17 mouse cellular contexts compared by ENCODE assay signal in genomic region chr2:181391541-181391940, GRCm38 (mm10).
"Had no signal": no experiment of that assay in that cellular context is flagged by ENCODE, and none has a peak within 500 bp of the region (broad histone marks: within the 10 kb centered on the region; RNA-seq: fewer than 3 reads in every experiment).

No protein-coding gene starts in this region.

- H3K4me2 ChIP-seq: lung, embryonic 14.5 days; midbrain, embryonic 12.5 days; neural tube, embryonic 13.5 days; neural tube, embryonic 15.5 days; stomach, embryonic 15.5 days had no signal

- DNase-seq: lung, adult 18-20 months; lung, embryonic 14.5 days; lung, postnatal 10 days; midbrain, embryonic 14.5 days; retina, postnatal 1 day; right cerebral cortex, adult 18-20 months; right cerebral cortex, postnatal 25 days; right cerebral cortex, postnatal 4 days; thymus, adult 2 months; thymus, postnatal 25 days; thymus, postnatal 4 days had no signal

- H3K4me1 ChIP-seq: midbrain, embryonic 12.5 days; neural tube, embryonic 13.5 days; neural tube, embryonic 15.5 days; stomach, embryonic 15.5 days had no signal

- H3K9me3 ChIP-seq: midbrain, embryonic 12.5 days; neural tube, embryonic 13.5 days; neural tube, embryonic 15.5 days; stomach, embryonic 15.5 days had no signal

- H3K27me3 ChIP-seq: midbrain, embryonic 12.5 days; neural tube, embryonic 13.5 days; neural tube, embryonic 15.5 days; stomach, embryonic 15.5 days had no signal

- H3K36me3 ChIP-seq: stomach, embryonic 15.5 days had no signal

- H3K27ac ChIP-seq: midbrain, embryonic 12.5 days; neural tube, embryonic 13.5 days; neural tube, embryonic 15.5 days; stomach, embryonic 15.5 days; stomach, postnatal 0 days had no signal

- H3K4me3 ChIP-seq: midbrain, embryonic 12.5 days; myocyte; neural tube, embryonic 13.5 days; neural tube, embryonic 15.5 days; stomach, embryonic 15.5 days had no signal

- H3K9ac ChIP-seq: lung, embryonic 14.5 days; midbrain, embryonic 12.5 days; neural tube, embryonic 13.5 days; neural tube, embryonic 15.5 days; stomach, embryonic 15.5 days had no signal
